Mouse (Mus musculus): ENCODE data around the gene Fam126a. TPM values are rescaled to one million over a fixed set of nuclear protein-coding genes. Genes with fewer than 3 reads are reported as not detected.
A peak's percentile ranks its signal among the peaks of the same experiment; 100 is the strongest.

Fam126a gene
- total RNA-seq, 4 experiments from 2014 or later: 71.3 to 124 (median 96.4) TPM

DNA sequence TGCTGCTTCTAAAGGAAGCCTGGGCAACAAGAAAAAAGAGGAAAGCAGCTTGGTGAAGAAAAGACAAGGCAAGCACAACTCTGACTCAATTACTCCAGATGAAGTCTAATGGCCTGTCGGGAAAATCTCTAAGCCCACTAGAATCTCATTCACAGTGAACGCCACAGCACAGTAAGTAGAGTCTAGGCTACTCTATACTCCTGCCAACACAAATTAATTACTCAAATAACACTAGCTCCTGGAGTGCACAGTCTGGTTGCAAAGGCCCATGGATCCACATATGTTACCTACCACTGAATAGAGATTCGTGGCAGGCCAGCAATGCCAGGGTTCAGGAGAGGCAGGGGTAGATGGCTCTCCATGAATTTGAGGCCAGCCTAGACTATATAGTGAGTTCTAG, 40.5 kb downstream of the Fam126a start:
- DNase-seq: no peak

DNA sequence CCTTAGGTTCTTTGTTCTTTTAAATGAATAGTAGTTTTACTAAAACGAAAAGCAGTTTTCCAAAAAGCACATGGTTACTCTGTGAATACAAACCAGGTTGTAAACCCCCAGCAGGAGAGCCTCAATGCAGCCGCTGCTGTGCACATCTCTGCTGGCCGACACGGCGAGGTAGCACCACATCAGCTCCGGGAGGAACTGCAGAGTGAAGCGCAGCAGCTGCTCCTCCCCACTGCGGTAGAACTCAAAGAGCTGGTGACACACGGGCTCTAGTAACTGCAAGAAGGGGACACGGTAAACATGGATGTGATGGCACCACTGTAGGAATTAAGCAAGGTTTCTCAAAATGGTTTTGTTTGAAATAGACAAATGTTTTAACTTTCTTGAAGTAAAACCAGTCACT, 42.7 kb downstream of the Fam126a start:
- no peak for DNase-seq

DNA sequence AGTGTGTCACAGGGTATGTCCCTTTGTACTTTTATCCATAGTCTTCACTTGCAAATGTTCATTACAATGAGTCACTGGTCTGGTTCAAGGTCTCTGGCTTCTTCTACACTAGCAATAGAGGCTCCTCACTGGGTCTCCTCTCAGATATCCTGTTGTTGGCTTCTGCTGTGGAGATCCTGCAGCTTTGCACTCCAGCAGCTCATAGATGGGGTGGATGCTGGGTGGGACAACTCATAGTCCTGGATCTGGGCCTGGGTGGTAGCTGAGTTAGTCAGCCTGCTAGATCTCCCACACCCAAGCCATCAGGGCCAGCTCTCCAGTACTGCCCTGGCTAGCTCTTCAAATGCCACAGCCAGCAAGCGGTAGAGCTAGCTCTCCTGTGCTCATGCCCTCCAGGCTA, 48.4 kb downstream of the Fam126a start:
- DNase-seq: peak; percentile 36

- no peak for DNase-seq
Measured at GRCm38 (mm10) chr5:23978516-23978915, 52.0 kb downstream of the Fam126a start.

GRCm38 (mm10) chr5:23974994-23975575, 55.4 kb downstream of the Fam126a start:
- no peak for DNase-seq

DNA sequence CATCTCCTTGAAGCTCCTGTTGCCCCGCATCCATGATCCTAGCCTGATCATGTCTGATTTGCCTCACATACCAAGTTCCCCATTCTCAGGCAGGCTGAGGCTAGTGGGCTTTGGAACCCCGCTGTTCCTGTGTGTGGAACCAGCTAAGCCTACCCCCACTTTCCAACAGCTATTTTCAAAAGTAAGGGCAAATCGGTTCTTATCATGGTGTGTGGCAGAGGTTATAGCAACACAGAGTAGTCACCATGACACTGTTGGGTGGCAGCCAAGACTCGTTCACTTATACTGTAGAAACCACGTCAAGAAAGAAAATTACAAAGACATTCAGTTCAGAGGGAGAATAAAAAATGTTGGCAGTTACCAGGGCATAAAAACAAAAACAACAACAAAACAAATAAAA, 62.8 kb downstream of the Fam126a start:
- DNase-seq: peak; percentile 50

- peak; percentile 72 for DNase-seq
Measured at GRCm38 (mm10) chr5:23964599-23965165, 65.8 kb downstream of the Fam126a start.

- no peak for DNase-seq
Measured at GRCm38 (mm10) chr5:23953047-23953446, 77.4 kb downstream of the Fam126a start.

GRCm38 (mm10) chr5:23948071-23948470, 82.4 kb downstream of the Fam126a start:
- DNase-seq: no peak

- DNase-seq: no peak
Measured at GRCm38 (mm10) chr5:23945056-23945455, 85.4 kb downstream of the Fam126a start.

DNA sequence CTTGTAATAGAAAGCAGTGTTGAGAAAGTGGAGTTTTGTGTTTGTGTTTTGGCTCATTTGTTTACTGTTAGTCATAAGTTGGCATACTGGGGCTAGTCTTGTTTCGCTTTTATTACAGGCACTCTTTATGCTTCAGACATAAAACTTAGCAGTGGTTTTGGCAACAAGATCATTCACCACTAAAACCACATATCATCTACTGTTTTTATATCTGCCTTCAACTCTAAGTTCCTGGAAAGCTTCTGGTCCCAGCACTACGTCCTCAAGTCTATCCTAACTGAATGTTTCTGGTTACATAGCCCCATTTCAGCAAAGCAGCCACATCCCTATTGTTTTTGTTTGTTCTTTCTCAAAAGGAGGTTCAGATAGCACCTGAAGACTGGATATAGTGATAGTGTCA, 87.0 kb downstream of the Fam126a start:
- DNase-seq: no peak

DNA sequence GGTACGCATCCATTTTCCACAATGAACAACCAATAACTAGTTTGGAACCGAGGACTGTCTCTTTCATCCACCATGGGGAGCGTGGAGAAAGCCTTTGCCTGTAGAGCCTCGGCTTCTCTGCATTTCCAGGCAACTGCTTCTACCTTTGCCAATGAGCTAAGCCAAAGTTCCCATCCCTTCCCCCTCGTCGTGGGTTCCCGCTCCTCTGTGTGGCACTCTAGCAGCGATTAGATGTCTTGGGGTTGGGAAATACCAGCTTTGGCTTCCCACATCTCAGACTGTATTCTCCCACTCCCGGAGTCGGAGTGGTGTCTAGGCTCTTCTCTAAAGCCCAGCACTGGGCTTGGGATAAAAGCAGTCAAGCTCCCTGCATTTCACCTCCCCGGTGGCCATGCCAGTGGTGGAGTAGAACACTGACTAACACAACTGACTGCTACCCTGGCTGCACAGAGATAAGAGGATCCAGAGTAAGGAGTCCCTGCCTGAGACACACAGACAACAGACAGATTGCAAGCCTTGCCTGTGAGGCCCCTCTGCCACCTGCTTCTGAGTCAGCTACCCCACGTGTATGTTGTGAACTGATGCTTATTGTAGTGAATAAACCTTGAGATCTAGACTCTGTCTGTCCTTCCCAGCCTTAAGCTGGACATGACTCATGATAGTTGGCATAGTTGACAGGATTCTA, 106.9 kb downstream of the Fam126a start:
- peak; percentile 31 for DNase-seq

- DNase-seq: no peak
Measured at GRCm38 (mm10) chr5:23922516-23923291, 107.8 kb downstream of the Fam126a start.

GRCm38 (mm10) chr5:23921316-23921715, 109.2 kb downstream of the Fam126a start:
- DNase-seq: no peak

GRCm38 (mm10) chr5:23919892-23920731, 110.4 kb downstream of the Fam126a start:
- no peak for DNase-seq

GRCm38 (mm10) chr5:23917301-23917700, 113.2 kb downstream of the Fam126a start:
- no peak for DNase-seq

DNA sequence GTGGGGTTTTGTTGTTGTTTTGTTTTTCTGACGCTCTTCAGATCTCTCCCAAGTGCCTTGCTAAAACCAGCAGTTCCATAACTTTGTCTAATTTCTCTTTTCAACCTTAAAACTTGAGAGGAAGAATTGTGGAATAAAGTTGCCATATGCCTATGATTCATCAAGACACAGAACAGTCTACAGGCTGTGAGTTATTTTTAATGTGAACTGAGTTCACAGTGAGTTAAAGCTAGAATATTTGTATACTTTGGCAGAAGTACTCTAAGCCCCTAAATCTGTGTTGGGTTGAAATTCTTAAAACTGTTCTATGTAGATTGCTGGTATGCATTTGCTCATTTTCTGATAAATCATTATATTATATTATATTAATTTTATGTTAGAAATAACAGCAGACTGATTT, 118.9 kb downstream of the Fam126a start:
- no peak for DNase-seq

- DNase-seq: peak; percentile 58
Measured at GRCm38 (mm10) chr5:23909256-23909655, 121.2 kb downstream of the Fam126a start.

DNA sequence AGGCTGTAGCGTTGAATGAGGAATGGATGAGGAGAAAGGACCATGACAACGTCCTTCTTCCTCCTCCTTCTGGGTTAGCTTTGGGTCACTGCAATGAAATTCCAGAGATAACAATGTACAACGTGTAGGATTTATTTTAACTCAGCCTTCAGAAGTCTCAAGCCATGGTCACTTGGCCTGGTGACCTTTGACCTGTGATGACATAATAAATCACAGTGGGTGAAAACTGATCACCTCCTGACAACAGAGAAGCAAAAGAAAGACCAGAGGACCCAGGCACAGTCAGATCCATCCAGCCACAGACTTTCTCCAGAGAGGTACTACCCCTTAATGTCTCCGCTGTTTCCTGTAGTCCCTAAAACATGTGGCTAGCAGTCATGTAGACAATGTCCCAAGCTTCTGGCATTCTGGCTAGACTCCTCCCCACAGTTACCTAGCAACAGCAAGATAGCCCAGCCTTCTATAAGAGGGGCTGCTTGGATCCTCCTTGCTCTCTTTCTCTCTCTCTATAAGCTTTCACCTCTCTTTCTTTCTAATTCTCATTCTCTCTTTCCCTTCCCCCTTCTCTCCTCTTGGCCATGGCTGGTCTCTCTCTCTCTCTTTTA, 121.9 kb downstream of the Fam126a start:
- DNase-seq: peak; percentile 52

DNA sequence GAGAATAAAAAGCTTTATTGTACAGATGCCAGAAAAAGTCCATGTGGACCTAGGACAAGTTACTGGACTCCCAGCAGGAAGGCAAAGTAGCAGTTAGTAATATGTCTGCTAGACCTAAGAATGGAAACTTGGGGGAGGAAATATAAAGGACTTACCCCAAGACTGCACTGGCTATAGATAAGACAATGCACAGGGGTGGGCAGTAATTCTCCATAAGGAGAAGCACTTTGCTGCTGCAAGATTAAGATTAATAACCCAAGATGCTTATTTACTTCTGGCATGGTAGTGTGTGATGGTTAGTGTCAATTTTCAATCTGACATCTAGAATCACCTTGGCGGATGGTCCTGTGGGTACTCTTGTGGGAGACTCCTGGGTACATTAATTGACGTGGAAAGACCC, 128.3 kb downstream of the Fam126a start:
- DNase-seq: no peak

- no peak for DNase-seq
Measured at GRCm38 (mm10) chr5:23900190-23900589, 130.3 kb downstream of the Fam126a start.

Measured in adrenal gland, adult 8-10 months (tissue).